Mouse (Mus musculus) adrenal gland, postnatal 4 days (tissue): ENCODE data around the gene Hnrnpll. TPM values are rescaled to one million over a fixed set of nuclear protein-coding genes. Genes with fewer than 3 reads are reported as not detected.
"Not testable (repeated sequence)": the region's sequence is repeated elsewhere in the genome, so short reads cannot be mapped to it uniquely, and the experiment has no call there.

Experiments
- DNase-seq, 2 experiments: peaks; one replicate each; pipeline ENCODE4 v3.0.0; 2021 to 2022; ENCODE audit warnings: low spot score in 2 of 2, mixed read lengths in 2 of 2
- total RNA-seq, 2 experiments: library from RNA; stranded (reverse); gene quantifications; 2 replicates each; pipeline ENCODE4 v1.2.3; 2021

The Hnrnpll gene
- total RNA-seq, 2 experiments from 2014 or later = 72.6 to 73.0 TPM

GRCm38 (mm10) chr17:80004345-80005239 lies 57.5 kb downstream of the Hnrnpll start:
- peak in 1 of 2 experiments; percentile 68 for DNase-seq

- not testable (repeated sequence) for DNase-seq
Observed at GRCm38 (mm10) chr17:80003851-80004250, 58.3 kb downstream of the Hnrnpll start.

- DNase-seq = no peak
Observed at GRCm38 (mm10) chr17:80002385-80002852, 59.7 kb downstream of the Hnrnpll start.

- no peak for DNase-seq
Observed at GRCm38 (mm10) chr17:79999631-80000030, 62.5 kb downstream of the Hnrnpll start.

- no peak for DNase-seq
Observed at GRCm38 (mm10) chr17:79998986-79999385, 63.1 kb downstream of the Hnrnpll start.

- DNase-seq = peak in 1 of 2 experiments; percentile 18
Observed at GRCm38 (mm10) chr17:79995091-79995691, 66.9 kb downstream of the Hnrnpll start.

GRCm38 (mm10) chr17:79992114-79992513 lies 70.0 kb downstream of the Hnrnpll start:
- DNase-seq = no peak

GRCm38 (mm10) chr17:79991166-79991958 lies 70.8 kb downstream of the Hnrnpll start:
- DNase-seq = no peak

- no peak for DNase-seq
Observed at GRCm38 (mm10) chr17:79990161-79990560, 72.0 kb downstream of the Hnrnpll start.

GRCm38 (mm10) chr17:79984450-79984849 lies 77.7 kb downstream of the Hnrnpll start:
- DNase-seq = no peak

GRCm38 (mm10) chr17:79982955-79983529 lies 79.1 kb downstream of the Hnrnpll start:
- no peak for DNase-seq

GRCm38 (mm10) chr17:79982548-79982947 lies 79.6 kb downstream of the Hnrnpll start:
- DNase-seq = no peak

GRCm38 (mm10) chr17:79981758-79982481 lies 80.2 kb downstream of the Hnrnpll start:
- no peak for DNase-seq

GRCm38 (mm10) chr17:79981348-79981747 lies 80.8 kb downstream of the Hnrnpll start:
- DNase-seq = no peak

GRCm38 (mm10) chr17:79980421-79981120 lies 81.6 kb downstream of the Hnrnpll start:
- DNase-seq = peak in 1 of 2 experiments; percentile 58

Other genes with a start within 250 kb of the Hnrnpll start
- 10 to 100 TPM; 42.0 to 42.6 TPM for gene Atl2, start 166.2 kb downstream of the Hnrnpll start, total RNA-seq
- gene Galm, start 65.1 kb upstream of the Hnrnpll start, total RNA-seq = 10 to 100 TPM; 14.5 to 16.2 TPM
- gene Srsf7, start 145.0 kb upstream of the Hnrnpll start, total RNA-seq = 100 to 1,000 TPM; 172 to 192 TPM
- gene Ttc39d, start 145.1 kb upstream of the Hnrnpll start, total RNA-seq = under 1 TPM; 0.11 to 0.25 TPM
- 10 to 100 TPM; 11.0 to 12.0 TPM for gene Gemin6, start 162.1 kb upstream of the Hnrnpll start, total RNA-seq
- 10 to 100 TPM; 16.6 to 16.7 TPM for gene Morn2, start 227.9 kb upstream of the Hnrnpll start, total RNA-seq
- gene Dhx57, start 228.1 kb upstream of the Hnrnpll start, total RNA-seq = 10 to 100 TPM; 20.9 to 22.0 TPM
- 1 to 10 TPM; 3.3 to 3.4 TPM for gene Arhgef33, start 245.1 kb upstream of the Hnrnpll start, total RNA-seq